Mouse (Mus musculus) cerebellum, adult 2 months (tissue): ENCODE measurements around the gene Mast4. TPM values are rescaled to one million over a fixed set of nuclear protein-coding genes. Genes with fewer than 3 reads are reported as not detected.

Experiments used
- DNase-seq, 2 experiments: peaks; one replicate each; pipeline ENCODE4 v3.0.0; 2021
- H3K27ac ChIP-seq: fragments of 200-500 bp; 2 replicates; pipeline ENCODE4 v1.5.1; 2012; ENCODE audit warnings: low read length, control low read depth, inconsistent platforms; ENCODE audit not compliant: insufficient read depth
- H3K27me3 ChIP-seq: fragments of 200-500 bp; 2 replicates; pipeline ENCODE4 v1.6.1; 2012; ENCODE audit warnings: inconsistent platforms, mild to moderate bottlenecking, low read length, moderate library complexity; ENCODE audit not compliant: control insufficient read depth, insufficient read depth
- H3K4me1 ChIP-seq: fragments of 200-500 bp; 2 replicates; pipeline ENCODE4 v1.6.1; 2011; ENCODE audit warnings: low read length; ENCODE audit not compliant: control insufficient read depth, insufficient read depth
- H3K4me3 ChIP-seq: fragments of 200-500 bp; replicated peaks from 2 replicates; pipeline ENCODE3; 2011; ENCODE audit warnings: mild to moderate bottlenecking, low read depth, low read length, control low read depth; ENCODE audit not compliant: insufficient read depth
- CTCF ChIP-seq: fragments of 200-500 bp; IDR thresholded peaks from 2 replicates; pipeline ENCODE4 v1.5.1; 2011; ENCODE audit warnings: low read depth, mild to moderate bottlenecking, control low read depth, low read length, moderate library complexity, borderline replicate concordance; ENCODE audit not compliant: insufficient read depth
- POLR2A ChIP-seq: fragments of 200-500 bp; IDR thresholded peaks from 2 replicates; pipeline ENCODE4 v1.6.1; 2011; ENCODE audit warnings: low read length, control low read depth, borderline replicate concordance; ENCODE audit not compliant: insufficient read depth
- WGBS: fragments of 180-500 bp; shearing (Covaris S2); methylation state at CpG from one replicate; pipeline ENCODE4 v1.1.7; 2018; 5-methylcytosine and 5-hydroxymethylcytosine counted together
- polyA plus RNA-seq: library from polyadenylated mRNA; depleted of rRNA; stranded (reverse); fragments of >200 nt; gene quantifications from 2 replicates; pipeline ENCODE4 v1.2.3, GENCODE M21; 2012

The Mast4 gene
- polyA plus RNA-seq, 1 experiment = 21.2 TPM

- Histone ChIP-seq H3K4me1 (no peaks in the 10 kb centered on the region), H3K27me3 (no peaks in the 10 kb centered on the region), H3K27ac (no peak overlapping the region), H3K4me3 (no peak overlapping the region)
- no peak for TF ChIP-seq CTCF
- no peak for TF ChIP-seq POLR2A
- WGBS = 97% methylated on average over 7 of the region's 7 CpGs
- no peak for DNase-seq
These were observed 96.1 kb downstream of the Mast4 start for GRCm38 (mm10) chr13:103238034-103238705.

GRCm38 (mm10) chr13:103232171-103232570 lies 102.1 kb downstream of the Mast4 start:
- H3K27ac ChIP-seq = no peak overlapping the region
- H3K4me1 ChIP-seq = no peaks in the 10 kb centered on the region
- WGBS = 97% methylated on average over 7 of the region's 7 CpGs
- TF ChIP-seq CTCF (no peak), POLR2A (no peak)
- DNase-seq = no peak
- no peaks in the 10 kb centered on the region for H3K27me3 ChIP-seq
- H3K4me3 ChIP-seq = no peak overlapping the region

GRCm38 (mm10) chr13:103229069-103229468 lies 105.2 kb downstream of the Mast4 start:
- DNase-seq = no peak
- 90% methylated on average over 4 of the region's 4 CpGs for WGBS
- no peak for TF ChIP-seq CTCF
- TF ChIP-seq POLR2A = no peak
- Histone ChIP-seq H3K4me1 (no peaks in the 10 kb centered on the region), H3K27ac (no peak overlapping the region), H3K27me3 (no peaks in the 10 kb centered on the region; the same call in 1 of the 2 replicates), H3K4me3 (no peak overlapping the region)

GRCm38 (mm10) chr13:103225895-103226815 lies 108.1 kb downstream of the Mast4 start:
- DNase-seq = no peak
- Histone ChIP-seq H3K27ac (no peak overlapping the region), H3K4me1 (no peaks in the 10 kb centered on the region), H3K4me3 (no peak overlapping the region), H3K27me3 (no peaks in the 10 kb centered on the region; the same call in 1 of the 2 replicates)
- WGBS = 60% methylated on average over 17 of the region's 17 CpGs
- no peak for TF ChIP-seq POLR2A
- TF ChIP-seq CTCF = no peak

GRCm38 (mm10) chr13:103225217-103225894 lies 108.9 kb downstream of the Mast4 start:
- no peak for TF ChIP-seq POLR2A
- no peak for TF ChIP-seq CTCF
- Histone ChIP-seq H3K4me3 (no peak overlapping the region), H3K27ac (no peak overlapping the region), H3K4me1 (no peaks in the 10 kb centered on the region), H3K27me3 (no peaks in the 10 kb centered on the region; the same call in 1 of the 2 replicates)
- no peak for DNase-seq
- WGBS = 43% methylated on average over 11 of the region's 11 CpGs

- DNase-seq = no peak
- 43% methylated on average over 11 of the region's 11 CpGs for WGBS
- H3K4me3 ChIP-seq = no peak overlapping the region
- no peaks in the 10 kb centered on the region for H3K27me3 ChIP-seq
- H3K4me1 ChIP-seq = no peaks in the 10 kb centered on the region
- TF ChIP-seq CTCF = no peak
- H3K27ac ChIP-seq = no peak overlapping the region
These were observed 113.7 kb downstream of the Mast4 start for GRCm38 (mm10) chr13:103220479-103221064.

- Histone ChIP-seq H3K4me1 (no peaks in the 10 kb centered on the region), H3K27ac (no peak overlapping the region), H3K4me3 (no peak overlapping the region), H3K27me3 (no peaks in the 10 kb centered on the region)
- TF ChIP-seq CTCF (no peak), POLR2A (no peak)
- 45% methylated on average over 2 of the region's 2 CpGs for WGBS
- no peak for DNase-seq
These were observed 114.3 kb downstream of the Mast4 start for GRCm38 (mm10) chr13:103219999-103220398.

- DNase-seq = no peak
- no peak overlapping the region for H3K4me3 ChIP-seq
- H3K27ac ChIP-seq = no peak overlapping the region
- no peaks in the 10 kb centered on the region for H3K27me3 ChIP-seq
- no peaks in the 10 kb centered on the region for H3K4me1 ChIP-seq
- 81% methylated on average over 3 of the region's 3 CpGs for WGBS
- TF ChIP-seq POLR2A (no peak), CTCF (no peak)
These were observed 116.8 kb downstream of the Mast4 start for GRCm38 (mm10) chr13:103217486-103217885.
